Mouse (Mus musculus): ENCODE results near the gene Prkaa1. TPM values are rescaled to one million over a fixed set of nuclear protein-coding genes. Genes with fewer than 3 reads are reported as not detected.

The Prkaa1 gene
- polyA plus RNA-seq, 2 experiments = 8.6 to 15.7 TPM

DNA sequence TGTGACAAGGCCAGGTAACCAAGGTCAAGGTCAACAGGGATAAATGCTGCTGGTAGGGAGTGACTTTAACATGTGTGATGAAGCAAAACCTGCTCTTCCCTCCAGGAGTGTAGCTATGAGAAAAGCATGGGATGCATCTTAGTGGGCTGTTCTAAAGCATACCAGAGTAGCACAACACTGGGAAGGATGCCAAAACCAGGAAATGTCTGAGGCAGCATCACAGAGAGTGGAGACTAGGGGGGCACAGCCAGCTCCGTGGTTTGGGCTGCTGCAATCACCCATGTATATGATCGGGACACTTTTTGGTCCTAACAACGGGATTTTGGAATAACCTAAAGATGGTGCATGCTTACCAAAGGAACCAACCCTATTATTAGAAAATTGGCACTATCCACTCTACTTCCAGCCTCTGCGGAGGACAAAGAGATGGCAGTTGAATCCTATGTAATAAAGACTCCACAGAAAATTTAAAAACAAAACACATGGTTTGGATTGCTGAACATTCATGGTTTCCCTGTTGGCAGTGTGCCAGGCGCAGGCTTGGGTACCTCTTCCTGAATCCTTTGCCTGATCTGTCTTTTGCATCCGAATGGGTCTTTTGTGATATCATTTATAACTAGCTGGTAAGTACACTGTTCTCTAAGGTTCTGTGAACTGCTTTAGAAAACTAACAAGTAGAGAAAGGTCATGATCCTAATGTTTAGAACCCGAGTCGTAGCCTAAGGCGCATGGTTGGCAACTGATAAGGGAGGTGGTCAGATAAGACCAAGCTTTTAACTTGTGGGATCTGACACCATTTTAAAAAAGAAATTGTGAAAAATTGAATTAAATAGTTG lies 5.4 kb upstream of the Prkaa1 start:
- H3K4me1 ChIP-seq (replicated peaks; ENCODE audit: control insufficient read depth in 2 of 2, insufficient read depth in 2 of 2, low read length in 1 of 2) = peaks cover 50 to 54% of the 10 kb centered on the region in 2 experiments
- TF ChIP-seq EP300 (IDR thresholded peaks at IDR 0.05; ENCODE audit: low read depth) (peak; percentile 84), CTCF (IDR thresholded peaks at IDR 0.05; ENCODE audit: low read depth) (no peak)
- H3K27me3 ChIP-seq (ENCODE audit: control insufficient read depth, insufficient read depth, low read length) = no peaks in the 10 kb centered on the region
- ATAC-seq (ENCODE audit: insufficient read depth) (peak; percentile 18; the same call in 1 of the 2 replicates), DNase-seq (ENCODE audit: low read depth in 3 of 3, low spot score in 3 of 3) (peak in 1 of 3 experiments; percentile 67)
- no peaks in the 10 kb centered on the region for H3K9me3 ChIP-seq (ENCODE audit: control insufficient read depth, low read length)
- peak overlapping the region; percentile 48 for H3K4me2 ChIP-seq (ENCODE audit: low read depth)
- no peak overlapping the region for H3K4me3 ChIP-seq (ENCODE audit: insufficient read depth in 1 of 2, low read depth in 2 of 2, low read length in 2 of 2)
- peak overlapping the region; percentile 77 for H3K27ac ChIP-seq
- 30% methylated on average over 9 of the region's 9 CpGs for WGBS (ENCODE audit: insufficient replicate concordance)
- no peaks in the 10 kb centered on the region for H3K36me3 ChIP-seq (replicated peaks; ENCODE audit: control insufficient read depth, insufficient read depth, low read depth)
- H3K9ac ChIP-seq (replicated peaks) = peak overlapping the region; percentile 42; the same call in 1 of the 2 replicates

DNA sequence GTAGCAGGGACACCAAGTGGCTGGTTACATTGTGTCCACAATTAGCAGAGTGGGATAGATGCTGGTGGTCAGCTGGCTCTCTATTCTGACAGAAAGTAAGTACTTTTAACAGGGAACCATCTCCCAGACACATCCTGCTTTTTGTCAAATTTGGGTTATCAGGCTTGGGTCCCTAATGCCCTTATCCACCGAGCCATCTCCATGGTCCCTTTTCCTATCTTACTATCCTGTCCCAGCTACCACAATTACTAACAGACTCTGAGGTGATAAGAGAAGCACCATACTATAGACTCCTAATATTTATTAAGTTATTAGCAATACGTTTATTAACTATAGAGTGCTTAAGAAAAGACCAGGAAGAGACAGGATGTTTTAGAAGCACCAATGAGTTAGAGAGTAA lies 4.3 kb upstream of the Prkaa1 start:
- H3K9ac ChIP-seq (replicated peaks) = peak overlapping the region; percentile 47
- H3K4me2 ChIP-seq (ENCODE audit: low read depth) = peak overlapping the region; percentile 57
- H3K4me3 ChIP-seq (ENCODE audit: insufficient read depth in 1 of 2, low read depth in 2 of 2, low read length in 2 of 2) = no peak overlapping the region
- H3K27me3 ChIP-seq (ENCODE audit: control insufficient read depth, insufficient read depth, low read length) = no peaks in the 10 kb centered on the region
- peak overlapping the region; percentile 96 for H3K27ac ChIP-seq
- H3K4me1 ChIP-seq (replicated peaks; ENCODE audit: control insufficient read depth in 2 of 2, insufficient read depth in 2 of 2, low read length in 1 of 2) = peaks cover 50 to 51% of the 10 kb centered on the region in 2 experiments
- ATAC-seq (ENCODE audit: insufficient read depth) (peak; percentile 10), DNase-seq (ENCODE audit: low read depth in 3 of 3, low spot score in 3 of 3) (no peak)
- TF ChIP-seq CTCF (IDR thresholded peaks at IDR 0.05; ENCODE audit: low read depth) = no peak
- no peak for TF ChIP-seq EP300 (IDR thresholded peaks at IDR 0.05; ENCODE audit: low read depth)
- H3K36me3 ChIP-seq (replicated peaks; ENCODE audit: control insufficient read depth, insufficient read depth, low read depth) = no peaks in the 10 kb centered on the region
- 22% methylated on average over 2 of the region's 2 CpGs for WGBS (ENCODE audit: insufficient replicate concordance)
- no peaks in the 10 kb centered on the region for H3K9me3 ChIP-seq (ENCODE audit: control insufficient read depth, low read length)

DNA sequence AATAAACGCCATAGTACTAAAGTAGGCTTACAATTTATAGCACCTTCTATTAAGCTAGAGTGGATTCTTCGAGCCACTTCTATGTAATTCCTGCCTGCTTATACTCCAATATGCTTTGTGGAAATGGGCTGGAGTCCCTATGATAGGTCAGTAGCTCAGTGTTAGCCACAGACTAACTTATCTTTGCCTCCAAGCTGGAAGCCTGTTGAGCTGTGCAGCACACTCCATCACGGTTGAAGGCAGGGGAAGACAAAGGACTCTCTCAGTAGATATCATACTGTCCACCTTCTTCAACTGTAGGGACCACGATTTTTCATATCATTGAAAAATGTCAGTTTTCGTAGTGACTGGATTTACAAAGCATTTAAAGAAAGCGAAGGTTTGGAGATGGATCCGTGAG lies 3.8 kb upstream of the Prkaa1 start:
- Histone ChIP-seq H3K9ac (replicated peaks) (peak overlapping the region; percentile 47), H3K4me1 (replicated peaks; ENCODE audit: control insufficient read depth in 2 of 2, insufficient read depth in 2 of 2, low read length in 1 of 2) (peaks cover 50 to 52% of the 10 kb centered on the region in 2 experiments), H3K4me3 (ENCODE audit: insufficient read depth in 1 of 2, low read depth in 2 of 2, low read length in 2 of 2) (peak overlapping the region in 1 of 2 experiments; percentile 14; a peak in 1 of 4 replicates), H3K9me3 (ENCODE audit: control insufficient read depth, low read length) (no peaks in the 10 kb centered on the region), H3K27ac (peak overlapping the region; percentile 96), H3K4me2 (ENCODE audit: low read depth) (peak overlapping the region; percentile 57), H3K36me3 (replicated peaks; ENCODE audit: control insufficient read depth, insufficient read depth, low read depth) (no peaks in the 10 kb centered on the region), H3K27me3 (ENCODE audit: control insufficient read depth, insufficient read depth, low read length) (no peaks in the 10 kb centered on the region)
- 15% methylated on average over 7 of the region's 7 CpGs for WGBS (ENCODE audit: insufficient replicate concordance)
- peak; percentile 73 to 74 (median 73) for DNase-seq (ENCODE audit: low read depth in 3 of 3, low spot score in 3 of 3)
- peak; percentile 84 for ATAC-seq (ENCODE audit: insufficient read depth)
- TF ChIP-seq CTCF (IDR thresholded peaks at IDR 0.05; ENCODE audit: low read depth) (no peak), EP300 (IDR thresholded peaks at IDR 0.05; ENCODE audit: low read depth) (peak; percentile 74)

DNA sequence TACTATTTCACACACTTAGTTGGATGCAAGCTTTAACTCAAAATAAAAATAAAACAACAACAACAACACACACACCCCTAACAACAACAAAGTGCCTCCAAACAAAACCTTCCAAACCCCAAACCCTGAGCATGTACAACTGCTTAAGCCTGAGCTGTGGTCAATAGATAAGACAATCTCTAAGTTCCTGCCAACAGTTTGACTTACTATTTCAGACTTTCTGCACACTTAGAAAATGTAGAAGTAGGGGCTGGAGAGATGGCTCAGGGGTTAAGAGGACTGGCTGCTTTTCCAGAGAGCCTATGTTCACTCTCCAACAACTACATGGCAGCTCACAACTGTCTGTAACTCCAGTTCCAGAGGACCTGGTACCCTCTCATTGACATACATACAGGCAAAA lies 3.3 kb upstream of the Prkaa1 start:
- ATAC-seq (ENCODE audit: insufficient read depth) = peak; percentile 71
- Histone ChIP-seq H3K9me3 (ENCODE audit: control insufficient read depth, low read length) (no peaks in the 10 kb centered on the region), H3K27ac (peak overlapping the region; percentile 96), H3K9ac (replicated peaks) (peak overlapping the region; percentile 47), H3K27me3 (ENCODE audit: control insufficient read depth, insufficient read depth, low read length) (no peaks in the 10 kb centered on the region), H3K4me3 (ENCODE audit: insufficient read depth in 1 of 2, low read depth in 2 of 2, low read length in 2 of 2) (peak overlapping the region in 1 of 2 experiments; percentile 14; a peak in 1 of 4 replicates), H3K36me3 (replicated peaks; ENCODE audit: control insufficient read depth, insufficient read depth, low read depth) (no peaks in the 10 kb centered on the region), H3K4me2 (ENCODE audit: low read depth) (peak overlapping the region; percentile 57), H3K4me1 (replicated peaks; ENCODE audit: control insufficient read depth in 2 of 2, insufficient read depth in 2 of 2, low read length in 1 of 2) (peaks cover 53 to 55% of the 10 kb centered on the region in 2 experiments)
- peak; percentile 76 to 79 (median 78) for DNase-seq (ENCODE audit: low read depth in 3 of 3, low spot score in 3 of 3)
- TF ChIP-seq CTCF (IDR thresholded peaks at IDR 0.05; ENCODE audit: low read depth) (no peak), EP300 (IDR thresholded peaks at IDR 0.05; ENCODE audit: low read depth) (peak; percentile 89)

DNA sequence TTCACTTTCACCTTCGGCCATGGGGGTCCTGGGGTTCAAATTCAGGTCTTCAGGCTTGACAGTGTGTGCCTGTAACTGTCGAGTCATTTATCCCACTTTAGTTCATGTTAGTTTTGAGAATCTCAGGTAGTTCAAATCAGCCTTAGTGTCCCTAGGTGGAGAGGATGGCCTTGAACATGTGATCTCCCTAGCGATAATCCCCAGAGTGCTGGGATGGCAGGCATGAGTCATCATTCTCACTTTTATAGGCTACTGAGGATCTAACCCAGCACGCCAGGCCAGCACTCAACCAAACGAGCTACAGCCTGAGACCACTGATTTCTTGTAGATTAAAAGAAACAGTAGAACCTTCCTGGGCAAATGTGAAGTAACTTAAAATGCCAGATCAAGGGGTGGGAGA lies 1.6 kb upstream of the Prkaa1 start:
- no peak for TF ChIP-seq CTCF (IDR thresholded peaks at IDR 0.05; ENCODE audit: low read depth)
- TF ChIP-seq EP300 (IDR thresholded peaks at IDR 0.05; ENCODE audit: low read depth) = no peak

More for the DNA sequence above, 1.6 kb upstream of the Prkaa1 start:
- Histone ChIP-seq H3K9ac (replicated peaks) (no peak overlapping the region), H3K9me3 (ENCODE audit: control insufficient read depth, low read length) (no peaks in the 10 kb centered on the region), H3K27me3 (ENCODE audit: control insufficient read depth, insufficient read depth, low read length) (no peaks in the 10 kb centered on the region), H3K4me3 (ENCODE audit: insufficient read depth in 1 of 2, low read depth in 2 of 2, low read length in 2 of 2) (no peak overlapping the region), H3K4me1 (replicated peaks; ENCODE audit: control insufficient read depth in 2 of 2, insufficient read depth in 2 of 2, low read length in 1 of 2) (peaks cover 55 to 59% of the 10 kb centered on the region in 2 experiments), H3K27ac (peak overlapping the region; percentile 78), H3K4me2 (ENCODE audit: low read depth) (peak overlapping the region; percentile 11), H3K36me3 (replicated peaks; ENCODE audit: control insufficient read depth, insufficient read depth, low read depth) (no peaks in the 10 kb centered on the region; the same call in 1 of the 2 replicates)
- DNase-seq (ENCODE audit: low read depth in 3 of 3, low spot score in 3 of 3) (no peak), ATAC-seq (ENCODE audit: insufficient read depth) (no peak)
- WGBS (ENCODE audit: insufficient replicate concordance) = 29% methylated on average over 5 of the region's 5 CpGs

Data from liver, embryonic 14.5 days (tissue).